Mouse (Mus musculus) heart, postnatal 4 days (tissue): ENCODE results near the gene Cpxm1. TPM values are rescaled to one million over a fixed set of nuclear protein-coding genes. Genes with fewer than 3 reads are reported as not detected.

ENCODE experiments used
- DNase-seq: peaks from one replicate; pipeline ENCODE4 v3.0.0; 2021
- total RNA-seq, 2 experiments: library from RNA; stranded (reverse); gene quantifications; 2 replicates each; pipeline ENCODE4 v1.2.3; 2021

Gene Cpxm1
- total RNA-seq, result 10 to 100 TPM in 1 of 2 experiments, 1 to 10 TPM in 1; 9.6 to 10.9 TPM

DNA sequence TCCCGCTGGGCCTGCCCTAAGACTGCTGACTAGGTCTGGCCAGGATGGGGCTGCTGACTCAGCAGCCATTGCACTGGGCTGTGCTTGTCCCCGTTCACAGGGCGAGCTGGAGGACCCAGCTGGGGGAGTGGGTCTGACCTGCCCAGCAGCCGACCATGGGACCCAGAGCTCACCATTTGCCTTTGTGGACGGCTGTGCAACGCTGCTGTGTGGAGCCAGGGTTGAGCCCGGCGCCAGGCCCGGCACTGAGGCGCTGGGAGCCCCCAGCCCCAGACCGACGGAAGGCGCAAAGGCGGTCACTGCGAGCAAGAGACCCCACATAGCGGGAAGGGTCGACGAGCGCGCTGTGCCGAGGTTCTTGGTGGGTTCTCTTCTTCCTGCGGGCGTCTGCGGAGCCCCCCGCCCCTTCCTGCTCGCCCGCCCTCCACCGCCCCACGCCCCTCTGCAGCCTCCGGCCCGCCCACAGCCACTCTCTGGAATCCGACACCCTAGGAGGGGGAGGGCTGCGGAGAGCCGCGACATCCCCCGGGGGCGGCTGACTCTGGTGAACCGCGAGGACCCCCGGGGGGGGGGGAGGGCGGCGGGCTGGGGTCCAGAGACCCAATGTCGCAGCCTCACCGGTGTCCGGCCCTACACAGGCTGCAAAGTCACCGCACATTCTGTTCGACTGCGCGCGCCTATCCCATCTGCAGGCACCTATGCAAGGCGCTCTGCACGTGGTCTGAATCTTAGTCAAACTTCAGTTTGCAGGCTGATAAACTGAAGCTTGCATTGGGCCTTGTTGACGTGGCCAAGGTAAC, at the start of gene Cpxm1:
Gene Cpxm1, minus strand, starts transcription at position 389 of the 800 bp plus-strand sequence.
- peak; percentile 45 for DNase-seq

DNA sequence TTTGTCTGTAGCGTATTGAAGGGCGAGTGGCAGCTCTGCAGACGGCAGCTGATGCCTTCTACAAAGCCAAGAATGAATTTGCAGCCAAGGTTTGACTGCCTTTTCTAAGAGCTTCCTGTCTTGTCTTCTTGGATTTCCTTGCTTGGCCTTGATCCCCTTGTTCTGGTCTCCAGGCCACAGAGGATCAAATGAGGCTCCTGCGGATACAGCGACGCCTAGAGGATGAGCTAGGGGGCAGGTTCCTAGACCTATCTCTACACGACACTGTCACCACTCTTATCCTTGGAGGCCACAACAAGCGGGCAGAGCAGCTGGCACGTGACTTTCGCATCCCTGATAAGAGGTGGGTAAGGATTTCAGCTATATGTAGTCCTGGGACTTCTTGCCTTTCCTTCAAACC, 44.8 kb upstream of the Cpxm1 start:
- no peak for DNase-seq

DNA sequence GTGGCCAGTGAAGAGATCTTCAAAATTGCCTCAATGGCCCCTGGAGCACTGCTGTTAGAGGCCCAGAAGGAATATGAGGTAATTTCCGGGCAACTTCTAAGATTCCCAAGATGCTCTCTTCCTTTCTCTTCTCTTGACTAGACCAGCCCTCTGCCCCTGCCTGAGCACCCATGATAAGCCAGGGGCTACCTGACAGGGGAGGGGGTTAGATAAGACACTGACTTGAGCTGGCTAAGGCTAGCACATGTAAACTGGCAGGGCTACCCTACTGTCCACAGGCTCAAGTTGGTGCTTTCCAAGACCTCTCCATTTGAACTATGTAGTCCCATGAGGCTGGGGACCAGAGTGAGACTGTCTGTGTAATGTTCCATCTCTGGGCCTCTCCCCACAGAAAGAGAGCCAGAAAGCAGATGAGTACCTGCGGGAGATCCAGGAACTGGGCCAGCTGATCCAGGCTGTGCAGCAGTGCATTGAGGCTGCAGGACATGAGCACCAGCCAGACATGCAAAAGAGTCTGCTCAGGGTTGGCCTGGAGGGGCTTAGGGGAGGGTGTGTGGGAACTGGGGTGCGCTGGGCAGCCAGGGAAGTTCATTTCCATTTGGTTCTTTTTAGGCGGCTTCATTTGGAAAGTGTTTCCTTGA, 42.6 kb upstream of the Cpxm1 start:
- no peak for DNase-seq

DNA sequence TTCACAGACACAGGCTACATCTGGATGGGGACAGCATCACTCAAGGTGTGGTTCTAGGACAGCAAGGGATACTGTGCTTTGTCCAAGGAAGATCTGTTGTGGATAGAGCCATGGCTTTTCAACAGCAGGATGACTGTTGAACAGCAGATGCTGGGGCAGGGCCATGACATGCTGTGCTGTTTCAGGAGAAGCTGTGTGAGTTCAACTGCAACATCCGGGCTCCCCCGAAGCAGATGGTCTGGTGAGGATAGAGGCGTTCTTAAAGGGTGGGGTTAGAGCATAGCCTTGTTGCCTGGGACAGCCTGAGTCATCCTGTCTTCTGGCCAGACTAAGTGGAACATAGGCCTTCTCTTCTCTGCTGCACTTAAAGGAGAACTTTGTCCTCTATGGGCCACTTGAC, 41.5 kb upstream of the Cpxm1 start:
- no peak for DNase-seq

DNA sequence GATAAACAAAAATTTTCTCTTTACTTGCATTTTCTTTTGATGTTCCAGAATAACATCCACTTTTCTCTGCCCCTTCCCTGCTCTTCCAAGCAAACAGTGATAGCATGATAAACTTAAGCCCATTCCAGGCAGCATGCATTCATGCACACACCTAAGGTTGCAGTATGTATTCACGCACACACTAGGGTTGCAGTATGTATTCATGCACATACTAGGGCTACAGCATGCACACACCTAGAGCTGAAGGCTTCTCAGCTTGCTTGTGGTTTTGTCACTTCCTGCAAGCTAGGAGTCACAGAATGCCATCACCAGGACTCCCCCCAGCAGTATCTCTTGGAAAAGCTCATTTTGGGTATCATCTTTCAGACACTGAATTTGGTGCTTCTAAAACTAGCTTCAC, 39.4 kb upstream of the Cpxm1 start:
- no peak for DNase-seq

DNA sequence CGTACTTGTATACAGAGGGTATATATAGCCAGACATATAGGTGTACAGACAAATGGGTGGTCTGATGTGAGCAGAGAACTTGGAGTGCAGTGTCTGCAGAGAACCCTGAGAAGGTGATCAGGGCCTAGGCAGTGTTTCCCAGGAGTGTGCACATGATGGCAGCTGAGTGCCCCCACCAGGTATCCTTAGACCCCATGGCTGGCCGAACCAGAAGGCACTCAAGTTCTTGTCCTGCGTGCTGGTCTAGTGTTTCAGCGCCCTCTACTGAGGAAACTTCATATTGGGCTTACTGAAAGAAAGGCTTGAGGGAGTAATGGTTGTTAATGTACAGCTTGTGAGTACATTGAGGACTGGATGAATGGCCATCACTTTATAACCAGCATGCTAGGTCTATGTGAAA, 35.8 kb upstream of the Cpxm1 start:
- DNase-seq, result peak; percentile 53

DNA sequence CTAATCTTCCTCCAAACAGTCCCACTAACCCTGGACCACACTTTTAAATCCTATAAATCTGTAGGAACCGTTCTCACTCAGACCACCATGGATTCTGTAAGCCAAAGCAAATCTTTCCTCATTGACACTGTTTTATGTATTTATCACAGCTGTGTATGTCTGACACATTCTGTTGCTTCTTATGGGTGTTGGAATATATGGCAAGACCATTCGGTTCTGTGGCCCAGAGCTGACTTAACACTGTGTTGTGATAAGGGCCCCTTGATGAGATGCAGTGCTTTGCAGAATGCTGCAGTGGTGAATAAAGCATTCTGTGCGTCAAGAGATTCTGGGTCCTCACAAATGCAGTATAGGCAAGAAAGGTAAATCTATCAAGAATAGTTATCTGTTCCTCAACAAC, 34.8 kb upstream of the Cpxm1 start:
- no peak for DNase-seq

DNA sequence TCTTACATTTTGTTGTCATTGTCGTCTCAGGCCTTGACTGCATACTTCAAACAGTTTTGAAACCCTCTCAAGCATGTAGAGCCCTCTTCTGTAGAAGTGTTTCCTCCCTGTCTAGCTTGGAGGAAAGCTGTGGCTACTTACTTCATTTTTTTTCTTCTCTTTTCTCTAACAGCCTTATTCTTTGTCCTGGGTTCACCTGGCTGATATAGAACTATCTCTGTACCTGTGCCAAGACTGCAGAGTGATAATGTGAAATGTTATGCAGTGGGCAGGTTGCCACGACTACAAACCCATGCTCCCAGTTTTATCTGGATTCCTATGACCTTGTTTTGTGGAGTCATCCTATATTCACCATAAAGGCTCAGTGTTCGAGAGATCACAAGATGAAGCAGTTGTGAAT, 33.1 kb upstream of the Cpxm1 start:
- DNase-seq, result no peak

DNA sequence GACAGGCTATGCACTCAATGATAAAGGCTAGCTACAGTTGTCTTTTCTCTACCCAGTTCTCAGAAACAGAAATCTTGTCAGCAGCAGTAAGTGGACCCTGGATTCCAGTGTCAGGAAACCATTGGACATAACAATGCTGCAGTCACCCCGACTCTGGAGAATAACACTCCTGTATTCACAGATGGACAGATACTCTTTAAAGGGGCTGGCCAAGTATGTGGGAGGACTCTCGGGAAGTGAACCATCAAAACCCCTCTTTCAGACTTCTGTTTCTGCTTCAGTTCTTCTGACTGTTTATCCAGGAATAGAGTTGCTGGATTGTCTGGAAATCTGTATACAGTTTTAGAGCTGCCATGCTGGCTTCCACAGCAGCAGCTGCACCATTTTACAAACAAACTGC, 32.5 kb upstream of the Cpxm1 start:
- DNase-seq, result no peak

DNA sequence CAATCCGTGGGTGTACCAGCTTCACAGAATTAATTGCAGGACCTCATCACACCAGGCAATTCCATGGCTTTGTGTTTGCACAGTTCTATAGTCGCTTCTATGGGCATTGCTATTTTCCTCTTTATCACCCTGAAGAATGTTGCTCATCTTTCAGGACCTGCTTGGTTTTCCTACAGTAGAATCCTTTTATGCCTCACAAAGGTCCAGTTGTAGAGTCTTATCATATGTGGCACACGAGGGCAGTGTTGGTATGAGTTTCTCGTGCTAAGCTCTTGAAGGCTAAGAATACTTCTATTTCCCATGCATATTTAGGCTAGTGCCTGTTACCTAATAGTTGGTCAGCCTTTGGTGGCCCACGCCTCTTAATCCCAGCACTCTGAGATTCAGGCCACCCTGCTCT, 27.7 kb upstream of the Cpxm1 start:
- DNase-seq, result no peak

DNA sequence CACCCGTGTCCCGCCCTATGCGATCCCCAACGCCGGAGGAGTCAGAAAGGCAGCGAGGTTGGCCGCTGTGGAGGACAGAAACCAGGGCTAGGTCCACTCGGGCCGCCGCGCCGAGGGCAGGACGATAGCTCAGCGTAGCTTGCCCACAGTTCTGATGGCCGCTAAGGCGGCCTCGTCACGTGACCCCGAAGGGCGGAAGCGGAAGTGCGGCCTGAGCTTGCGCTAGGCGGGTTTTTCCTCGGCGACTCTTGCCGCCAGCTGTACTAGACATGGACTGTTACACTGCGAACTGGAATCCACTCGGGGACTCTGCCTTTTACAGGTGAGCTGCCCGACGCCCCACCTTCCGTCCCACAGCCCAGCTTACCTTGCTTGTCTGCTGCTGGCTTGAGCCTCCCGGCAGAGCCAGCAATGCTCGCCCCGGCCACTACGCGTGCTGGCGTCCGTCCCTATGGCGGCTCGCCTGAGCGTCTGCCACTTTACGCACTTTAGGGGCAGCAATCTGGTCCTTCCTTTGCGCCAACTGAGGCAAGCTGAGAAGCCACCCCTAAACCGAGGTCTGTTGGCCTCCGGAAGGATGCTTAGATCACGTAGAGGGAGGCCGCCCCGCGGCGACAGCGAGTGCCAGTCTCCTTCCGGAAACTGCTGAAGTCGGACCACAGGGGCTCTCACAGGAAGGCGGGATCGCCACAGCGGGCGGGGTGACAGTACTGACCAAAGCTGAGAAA, 26.9 kb upstream of the Cpxm1 start, which contains the start of the genes Vps16 and Pced1a:
Gene Vps16, plus strand, starts transcription at position 214 of the 728 bp plus-strand sequence.
Gene Pced1a, minus strand, starts transcription at position 576 of the 728 bp plus-strand sequence.
- peak; percentile 94 for DNase-seq

DNA sequence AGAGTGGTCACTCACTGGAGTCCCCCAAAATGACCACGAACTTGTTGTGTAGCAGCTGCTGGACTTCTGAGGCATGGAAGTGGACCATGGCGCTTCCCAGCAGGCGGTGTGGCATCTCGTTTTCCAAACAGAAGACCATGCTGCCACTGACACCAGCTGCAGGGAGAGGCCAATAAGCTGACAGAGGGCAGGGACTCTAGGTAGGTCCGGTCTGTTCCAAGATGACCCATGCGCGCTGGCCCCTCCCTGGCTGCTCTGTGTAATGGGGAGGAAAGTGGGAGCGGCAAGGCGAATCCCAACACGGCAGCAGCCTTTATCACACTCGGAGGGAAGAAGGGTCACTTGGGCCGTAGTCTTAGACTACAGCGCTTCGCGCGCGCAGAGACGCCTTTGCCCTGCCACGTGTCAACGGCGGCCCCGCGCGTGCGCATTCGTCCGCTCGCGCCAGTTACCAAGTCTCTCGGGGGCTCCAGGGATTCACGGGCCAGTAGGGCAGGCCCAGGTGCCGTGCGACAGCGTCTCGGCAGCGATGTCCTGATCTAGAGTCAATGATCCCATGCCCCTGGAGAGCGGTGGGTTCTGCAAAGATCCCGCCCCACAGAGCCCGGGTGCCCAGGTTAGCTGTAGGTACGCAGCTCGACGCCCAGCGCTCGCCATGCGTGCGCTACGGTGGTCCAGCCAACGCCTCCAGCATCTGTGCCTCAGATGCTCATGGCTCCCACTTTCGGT, 26.2 kb upstream of the Cpxm1 start:
- peak; percentile 84 for DNase-seq

DNA sequence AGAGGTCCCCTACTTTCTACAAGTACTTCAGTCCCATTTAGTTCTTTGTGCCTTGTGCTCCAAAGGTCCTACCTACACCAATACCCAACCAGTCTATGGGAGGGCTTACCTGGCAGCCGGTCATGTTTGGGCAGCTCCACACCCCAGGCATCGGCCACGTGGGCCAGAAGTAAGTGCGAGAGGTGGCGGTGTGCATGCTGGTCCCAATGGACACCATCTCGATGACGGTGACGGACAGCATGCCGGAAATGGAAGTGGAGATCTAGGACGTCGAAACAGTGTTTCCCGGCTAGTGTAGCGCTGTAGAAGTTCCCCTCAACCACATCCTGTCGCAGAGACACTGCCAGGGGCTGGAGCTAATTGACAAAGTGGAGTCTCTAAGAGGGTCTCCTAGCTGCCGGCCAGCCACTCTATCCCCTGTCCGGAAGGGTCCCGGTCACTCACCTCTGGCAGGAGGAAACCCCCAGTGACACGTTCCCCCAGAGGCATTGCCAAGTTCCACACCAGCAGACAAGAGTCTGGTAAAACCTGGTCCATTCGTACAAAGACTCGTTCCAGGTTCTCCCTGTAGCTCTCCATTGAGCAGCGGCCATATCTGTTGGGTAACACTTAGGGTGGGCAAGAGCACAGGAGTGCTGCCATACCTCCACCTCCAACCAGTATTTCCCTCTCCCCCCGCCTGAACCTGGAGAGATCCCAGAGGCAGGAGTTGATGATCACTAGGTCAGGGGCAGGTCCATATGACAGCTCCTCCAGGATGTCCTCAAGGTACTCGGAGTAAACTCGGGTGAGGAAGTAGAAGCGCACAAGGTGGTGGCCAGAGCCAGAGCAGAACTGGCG, 24.6 kb upstream of the Cpxm1 start:
- DNase-seq, result no peak

DNA sequence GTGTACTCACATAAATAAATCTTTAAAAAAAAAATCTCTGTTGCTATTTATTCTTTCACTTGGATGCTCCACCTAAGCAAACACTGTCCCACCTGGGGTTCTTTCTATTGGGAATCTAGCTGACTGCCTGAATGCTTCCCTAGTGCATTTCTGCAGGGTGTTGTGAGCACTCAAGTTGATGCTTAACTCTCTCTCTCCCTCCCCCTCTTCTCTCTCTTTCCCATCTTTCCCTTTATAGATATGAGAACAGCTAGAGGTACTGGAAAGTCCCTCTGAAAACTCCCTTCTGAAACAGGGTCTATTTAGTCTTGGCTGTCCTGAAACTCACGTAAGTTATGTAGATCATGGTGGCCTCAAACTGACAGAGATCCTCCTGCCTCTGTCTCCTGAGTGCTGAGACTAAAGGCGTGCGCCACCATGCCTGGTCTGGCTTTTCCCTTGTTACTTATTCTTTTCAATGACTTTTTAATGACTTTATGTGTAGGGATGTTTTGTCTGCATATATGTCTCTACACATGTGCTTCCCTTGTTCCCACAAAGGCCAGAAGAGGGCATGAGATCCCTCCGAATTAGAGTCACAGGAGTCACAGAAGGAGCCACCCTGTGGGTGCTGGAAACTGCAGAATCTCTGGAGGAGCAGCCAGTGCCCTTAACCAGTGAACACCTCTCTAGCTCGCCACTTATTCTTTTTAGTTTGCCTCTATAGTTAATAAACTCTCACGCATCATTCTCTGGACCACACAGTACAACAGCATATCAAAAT, 16.9 kb upstream of the Cpxm1 start:
- no peak for DNase-seq

DNA sequence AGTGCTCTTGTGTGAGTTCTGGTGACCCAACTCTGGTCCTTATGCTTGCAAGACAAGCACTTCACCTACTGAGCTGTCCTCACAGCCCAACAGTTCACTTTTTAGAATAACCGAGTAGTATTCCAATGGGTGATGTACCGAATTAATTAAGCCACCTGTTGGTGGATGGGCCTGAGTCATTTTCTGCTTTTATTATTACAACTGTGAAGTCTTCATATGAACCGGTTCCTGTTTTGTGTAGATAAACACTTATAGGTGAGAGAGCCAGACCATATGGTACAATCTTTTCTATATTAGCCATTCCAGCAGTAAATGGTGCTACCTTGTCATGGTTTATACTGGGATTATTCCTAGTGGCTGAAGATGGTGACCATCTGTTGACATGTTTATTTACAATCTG, 15.4 kb upstream of the Cpxm1 start:
- no peak for DNase-seq

DNA sequence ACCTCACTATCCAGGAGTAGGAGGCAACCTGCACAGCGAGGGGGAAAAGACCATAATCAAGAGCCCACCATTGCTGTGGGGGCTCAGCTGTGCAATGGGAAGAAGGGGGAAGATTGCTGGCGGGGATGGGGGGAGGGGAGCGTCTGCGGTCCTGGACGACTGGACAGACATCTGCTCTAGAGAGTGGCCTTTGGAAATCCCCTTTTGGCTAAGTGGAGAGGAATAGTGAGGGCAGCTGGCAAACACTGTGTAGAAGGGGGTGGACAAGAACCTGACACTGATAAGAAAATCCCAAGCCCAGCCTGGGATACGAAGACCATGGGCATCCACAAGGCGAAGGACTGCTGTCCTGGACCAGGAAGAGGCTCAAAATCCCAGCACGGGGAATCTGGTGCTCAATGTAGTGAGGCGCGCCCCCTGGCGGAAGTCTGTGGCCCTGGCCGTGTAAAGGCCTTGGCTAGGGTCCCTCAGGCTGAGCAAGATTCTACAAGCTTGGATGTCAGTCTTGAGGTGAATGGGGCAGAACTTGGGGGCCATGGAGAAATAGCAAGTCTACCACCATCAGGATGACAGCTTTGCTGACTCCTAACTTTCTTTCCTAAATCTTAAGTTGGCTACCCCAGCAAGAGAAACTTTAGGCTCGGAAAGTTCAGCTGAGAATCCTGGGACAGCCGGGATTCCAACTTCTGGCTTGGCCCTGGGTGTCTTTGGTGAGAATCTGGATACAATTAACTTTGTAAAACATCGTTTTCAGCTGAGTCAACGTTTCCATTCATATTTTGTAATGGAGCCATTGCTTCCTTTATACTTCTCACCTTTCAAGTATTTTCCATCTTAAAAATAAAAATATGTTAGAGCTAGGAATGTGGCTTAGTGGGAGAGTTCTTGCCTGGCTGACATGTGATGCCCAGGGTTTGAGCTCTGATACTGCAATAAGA, 14.5 kb upstream of the Cpxm1 start:
- peak; percentile 92 for DNase-seq

DNA sequence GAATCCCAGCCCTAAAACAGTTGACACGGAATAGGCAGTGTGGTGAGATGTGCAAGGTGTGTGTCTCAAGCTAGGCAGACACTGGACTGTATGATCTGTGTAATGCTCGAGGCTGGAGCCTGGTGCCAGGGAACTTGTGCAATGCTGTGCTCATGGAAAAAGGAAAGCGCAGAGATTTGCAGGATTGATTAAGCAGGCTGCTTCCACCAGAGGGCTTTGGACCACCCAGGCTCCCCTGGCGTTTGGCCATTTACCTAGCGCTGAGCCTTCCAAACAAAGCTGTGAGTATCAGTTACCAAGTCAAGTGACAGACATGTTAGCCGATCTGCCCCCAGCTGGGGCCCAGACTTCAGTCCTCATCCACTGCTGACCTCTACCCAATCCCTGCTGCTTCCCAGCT, 10.8 kb upstream of the Cpxm1 start:
- DNase-seq, result no peak

DNA sequence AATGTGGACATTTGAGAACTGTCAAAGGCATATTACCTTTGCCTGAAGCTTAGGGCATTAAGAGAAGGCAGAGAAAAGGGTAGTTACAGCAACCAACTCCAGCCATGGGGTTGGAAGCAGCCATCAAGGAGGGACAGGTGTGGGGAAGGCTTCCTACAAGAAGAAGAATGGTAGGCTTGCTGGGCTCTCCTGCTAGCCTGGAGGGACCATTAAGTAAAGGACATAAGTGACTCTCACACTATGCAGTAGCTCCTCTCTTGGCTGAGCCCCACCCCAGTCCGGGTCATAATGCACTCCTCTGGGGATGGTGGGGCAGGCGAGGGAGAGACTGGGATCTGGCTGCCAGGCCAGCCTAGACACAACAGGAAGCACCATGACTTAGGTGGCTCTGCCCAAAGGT, 8.8 kb upstream of the Cpxm1 start, which contains the start of gene Tmem239:
Gene Tmem239, plus strand, starts transcription at position 301 of the 400 bp plus-strand sequence.
- DNase-seq, result no peak

DNA sequence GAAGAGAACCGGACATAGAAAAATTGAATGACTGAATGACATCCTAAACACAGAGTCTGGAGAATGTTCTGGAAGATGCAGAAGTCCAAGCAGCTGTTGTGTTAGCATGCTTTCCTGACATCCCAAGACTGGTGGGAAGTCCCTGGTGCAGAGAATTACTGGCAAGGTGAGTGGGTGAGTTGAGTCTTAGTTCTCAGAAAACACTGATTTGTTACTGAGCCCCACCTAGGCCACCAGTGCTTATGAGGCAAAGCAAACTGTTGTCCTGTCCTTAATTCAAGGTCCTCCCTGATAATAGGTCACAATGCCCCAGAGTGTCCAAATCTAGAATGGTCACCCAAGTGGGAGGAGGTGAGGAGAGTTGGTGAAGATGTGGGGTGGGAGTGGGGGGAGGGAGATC, 7.6 kb upstream of the Cpxm1 start, which contains the start of the genes Gm28372 and 1700020A23Rik:
Gene Gm28372, plus strand, starts transcription at position 301 of the 400 bp plus-strand sequence.
Gene 1700020A23Rik, plus strand, starts transcription at position 321 of the 400 bp plus-strand sequence.
- no peak for DNase-seq
